Mouse (Mus musculus) thymus, adult 2 months (tissue): Measurements from ENCODE around the gene C1qtnf6.

Experiments
- CTCF ChIP-seq: fragments of 200-500 bp; IDR thresholded peaks from 2 replicates; pipeline ENCODE4 v1.5.1; 2012; ENCODE audit warnings: mild to moderate bottlenecking, control low read depth, low read length, moderate library complexity, borderline replicate concordance; ENCODE audit not compliant: control insufficient read depth, poor library complexity, insufficient read depth; ENCODE audit errors: extremely low read depth
- POLR2A ChIP-seq: fragments of 200-500 bp; IDR thresholded peaks from 2 replicates; pipeline ENCODE4 v1.6.1; 2012; ENCODE audit warnings: mild to moderate bottlenecking, low read length, control low read depth, moderate library complexity; ENCODE audit not compliant: control insufficient read depth, poor library complexity, insufficient read depth; ENCODE audit errors: extremely low read depth

DNA sequence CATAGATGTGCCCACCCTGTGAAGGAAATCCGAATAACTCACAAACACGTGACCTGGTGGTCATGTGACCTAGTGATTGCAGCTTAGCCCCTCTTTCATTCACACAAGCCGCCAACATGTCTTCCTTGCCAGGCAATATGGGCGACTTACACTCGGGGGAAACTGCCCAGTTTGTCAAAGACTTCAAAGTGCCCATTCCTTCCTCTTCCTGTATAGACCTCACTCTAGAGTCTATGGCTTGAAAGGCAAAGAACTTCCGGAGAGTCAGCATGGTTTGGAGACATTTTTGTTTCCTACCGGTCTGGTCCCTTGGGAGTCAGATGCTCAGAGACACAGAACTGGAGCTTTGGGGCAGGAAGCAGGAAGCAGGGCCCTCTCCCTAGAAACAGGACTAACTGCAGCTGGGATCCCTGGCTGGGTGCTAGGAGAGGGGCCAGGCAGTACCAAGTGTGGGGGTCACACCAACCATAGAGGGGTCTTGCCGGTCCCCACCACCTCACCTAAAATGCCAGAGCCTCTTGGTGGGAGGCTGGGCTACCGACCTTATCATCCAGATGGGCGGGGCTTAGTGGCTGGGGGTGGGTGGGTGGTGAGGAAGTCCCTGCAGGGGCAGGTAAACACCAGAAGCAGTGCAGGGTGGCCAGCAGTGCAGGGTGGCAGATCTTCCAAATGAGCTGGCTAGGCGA lies 2.3 kb downstream of the C1qtnf6 start:
- TF ChIP-seq CTCF (no peak), POLR2A (no peak)
